Mouse (Mus musculus): ENCODE data around the gene Cysltr2. TPM values are rescaled to one million over a fixed set of nuclear protein-coding genes. Genes with fewer than 3 reads are reported as not detected.

The Cysltr2 gene
- total and polyA plus RNA-seq, 2 experiments from 2014 or later, result 0.33 TPM; not detected in 1

- no peak for TF ChIP-seq CTCF (IDR thresholded peaks at IDR 0.05; ENCODE audit: low read depth)
Measured at GRCm38 (mm10) chr14:72976111-72976510, 72.8 kb downstream of the Cysltr2 start.

More at GRCm38 (mm10) chr14:72976111-72976510, 72.8 kb downstream of the Cysltr2 start:
- Histone ChIP-seq H3K4me2 (ENCODE audit: low read depth, low read length) (no peak overlapping the region), H3K9ac (replicated peaks; ENCODE audit: low read length) (no peak overlapping the region), H3K27ac (no peak overlapping the region), H3K4me1 (ENCODE audit: insufficient read depth, low read length) (no peaks in the 10 kb centered on the region), H3K4me3 (ENCODE audit: low read length) (no peak overlapping the region), H3K36me3 (ENCODE audit: insufficient read depth, low read length) (no peaks in the 10 kb centered on the region), H3K27me3 (ENCODE audit: insufficient read depth, low read length) (no peaks in the 10 kb centered on the region), H3K9me3 (ENCODE audit: low read length) (no peaks in the 10 kb centered on the region)
- 65% methylated on average over 2 of the region's 2 CpGs for WGBS
- ATAC-seq (no peak), DNase-seq (ENCODE audit: low spot score) (no peak)

Other genes with a start within 250 kb of the Cysltr2 start
- 40.2 and 64.9 TPM in 2 replicates for gene Rcbtb2, start 73.9 kb upstream of the Cysltr2 start, total RNA-seq (2014; rRNA removed)
- gene Rcbtb2, start 73.9 kb upstream of the Cysltr2 start, polyA plus RNA-seq (2015; fragmentation: Nextera tagmentation; extraction: Ambion mirVana), result 58.3 and 64.1 TPM in 2 replicates
- gene Lpar6, start 188.8 kb upstream of the Cysltr2 start, total RNA-seq (2014; rRNA removed), result 2.9 and 3.6 TPM in 2 replicates
- gene Lpar6, start 188.8 kb upstream of the Cysltr2 start, polyA plus RNA-seq (2015; fragmentation: Nextera tagmentation; extraction: Ambion mirVana), result 2.6 and 2.7 TPM in 2 replicates

Data from hindbrain, postnatal 0 days (tissue).